22 mouse cellular contexts compared by ENCODE assay signal in genomic region chr11:78841987-78842386, GRCm38 (mm10). TPM values are rescaled to one million over a fixed set of nuclear protein-coding genes. Genes with fewer than 3 reads are reported as not detected.
A peak's percentile ranks its signal among the peaks of the same experiment; 100 is the strongest.
DNase-seq lines count a peak whose midpoint lies in the region; ATAC-seq and TF ChIP-seq lines count a peak whose summit lies in the region.
"Had no signal": no experiment of that assay in that cellular context is flagged by ENCODE, and none has a peak within 500 bp of the region (broad histone marks: within the 10 kb centered on the region; RNA-seq: fewer than 3 reads in every experiment).

No protein-coding gene starts in this region.

- H3K9ac ChIP-seq in midbrain, embryonic 11.5 days (ENCODE audit: low read length) = no peak overlapping the region
- H3K9ac ChIP-seq in midbrain, embryonic 15.5 days = no peak overlapping the region
- H3K9ac ChIP-seq in MEL (ENCODE audit: control insufficient read depth, low read depth, low read length, poor library complexity, severe bottlenecking) = no peak overlapping the region

- H3K4me1 ChIP-seq in midbrain, embryonic 11.5 days (ENCODE audit: control insufficient read depth, insufficient read depth, low read length) = no peaks in the 10 kb centered on the region
- H3K4me1 ChIP-seq in midbrain, embryonic 15.5 days = no peaks in the 10 kb centered on the region
- peaks cover 0 to 15% of the 10 kb centered on the region in 2 experiments for H3K4me1 ChIP-seq in MEL (ENCODE audit: control insufficient read depth in 1 of 2, insufficient read depth in 2 of 2, low read length in 2 of 2)

- no peak for TF ChIP-seq EP300 in MEL (IDR thresholded peaks at IDR 0.05; ENCODE audit: low read depth in 1 of 2, low read length in 2 of 2)

- H3K27me3 ChIP-seq in midbrain, embryonic 11.5 days (ENCODE audit: control insufficient read depth, insufficient read depth, low read length) = no peaks in the 10 kb centered on the region
- no peaks in the 10 kb centered on the region for H3K27me3 ChIP-seq in midbrain, embryonic 15.5 days (replicated peaks)
- H3K27me3 ChIP-seq in MEL (ENCODE audit: control insufficient read depth in 1 of 2, insufficient read depth in 2 of 2, low read length in 2 of 2) = no peaks in the 10 kb centered on the region
- H3K27me3 ChIP-seq: CH12.LX, Patski had no signal

- WGBS in midbrain, embryonic 11.5 days = 92% methylated on average over 8 of the region's 8 CpGs
- 94% methylated on average over 8 of the region's 8 CpGs for WGBS in midbrain, embryonic 15.5 days

- no peaks in the 10 kb centered on the region for H3K36me3 ChIP-seq in midbrain, embryonic 11.5 days (ENCODE audit: control insufficient read depth, insufficient read depth, low read length)
- no peaks in the 10 kb centered on the region; the same call in 1 of the 2 replicates for H3K36me3 ChIP-seq in midbrain, embryonic 15.5 days (replicated peaks)
- H3K36me3 ChIP-seq in MEL (ENCODE audit: control insufficient read depth in 1 of 2, insufficient read depth in 2 of 2, low read length in 2 of 2) = peaks cover 0 to 11% of the 10 kb centered on the region in 2 experiments; a peak in 2 of 4 replicates

- no peak overlapping the region for H3K4me3 ChIP-seq in midbrain, embryonic 11.5 days (ENCODE audit: low read depth, low read length)
- H3K4me3 ChIP-seq in midbrain, embryonic 15.5 days = no peak overlapping the region
- H3K4me3 ChIP-seq in MEL (ENCODE audit: control insufficient read depth in 1 of 2, insufficient read depth in 1 of 2, low read depth in 2 of 2, low read length in 2 of 2) = no peak overlapping the region

- no peak for TF ChIP-seq CTCF in MEL (IDR thresholded peaks at IDR 0.05 in 2 of 3, conservative IDR thresholded peaks at IDR 0.05 in 1 of 3; ENCODE audit: control insufficient read depth in 1 of 3, insufficient read depth in 1 of 3, low read depth in 2 of 3, low read length in 3 of 3, poor library complexity in 1 of 3, severe bottlenecking in 1 of 3)

- no peak overlapping the region for H3K27ac ChIP-seq in midbrain, embryonic 11.5 days (ENCODE audit: low read depth, low read length)
- no peak overlapping the region for H3K27ac ChIP-seq in midbrain, embryonic 15.5 days
- no peak overlapping the region for H3K27ac ChIP-seq in MEL (ENCODE audit: control insufficient read depth, low read depth, low read length)

- H3K4me2 ChIP-seq in midbrain, embryonic 11.5 days = no peak overlapping the region
- H3K4me2 ChIP-seq in midbrain, embryonic 15.5 days = no peak overlapping the region

- no peak for ATAC-seq in cerebellum, adult (ENCODE audit: insufficient number of reproducible peaks, low FRiP score, low TSS enrichment)
- ATAC-seq in midbrain, embryonic 11.5 days (ENCODE audit: low FRiP score) = no peak
- ATAC-seq in midbrain, embryonic 15.5 days (replicated peaks) = no peak
- ATAC-seq: activated CD4-positive, CD25-positive, alpha-beta regulatory T cell, adult 4 months; CD4-positive, CD25-positive, alpha-beta regulatory T cell, adult 4 months; Patski had no signal

- TF ChIP-seq RAD21 in MEL (IDR thresholded peaks at IDR 0.05; ENCODE audit: low read depth, low read length) = no peak

- DNase-seq in cerebellum, postnatal 10 days = peak; percentile 55 to 61
- peak; percentile 59 for DNase-seq in midbrain, embryonic 11.5 days (ENCODE audit: low spot score, missing footprints)
- DNase-seq in MEL (ENCODE audit: low read depth, low spot score) = no peak
- no peak for DNase-seq in heart, postnatal 14 days
- DNase-seq: adrenal gland, adult 2 months; adrenal gland, adult 8-10 months; adrenal gland, postnatal 10 days; adrenal gland, postnatal 14 days; adrenal gland, postnatal 25 days; adrenal gland, postnatal 36 days; B cell, adult 2 months; cerebellum, adult 11 months; cerebellum, adult 11-12 months; cerebellum, adult 18-20 months; cerebellum, adult 2 months; cerebellum, adult 8-10 months had no signal

- TF ChIP-seq POLR2A in MEL (IDR thresholded peaks at IDR 0.05; ENCODE audit: control insufficient read depth in 1 of 2, insufficient read depth in 1 of 2, low read depth in 1 of 2, low read length in 2 of 2, poor library complexity in 1 of 2) = no peak

- no peaks in the 10 kb centered on the region for H3K9me3 ChIP-seq in midbrain, embryonic 11.5 days (ENCODE audit: control insufficient read depth, low read length)
- H3K9me3 ChIP-seq in midbrain, embryonic 15.5 days = no peaks in the 10 kb centered on the region
- H3K9me3 ChIP-seq in MEL (replicated peaks; ENCODE audit: insufficient read depth, low read length) = no peaks in the 10 kb centered on the region

- intact Hi-C loops in heart, postnatal 14 days (cut with DNase I) = loop anchor here (10.0 kb wide), 1 partner anchor 313 kb away; no protein-coding TSS in a partner anchor

- H3K79me2 ChIP-seq in MEL (ENCODE audit: control insufficient read depth, insufficient read depth, low read length, poor library complexity) = no peaks in the 10 kb centered on the region

TF ChIP-seq in MEL, 35 proteins besides CTCF, POLR2A, EP300 and RAD21:
- TF ChIP-seq POLR2AphosphoS2 (IDR thresholded peaks at IDR 0.05; ENCODE audit: low read length) (0 out of 2 replicates have a peak, but pooled peaks have one; percentile 5), TAL1 (IDR thresholded peaks at IDR 0.05; ENCODE audit: low read length) (no peak)

RNA-seq across cellular contexts. Expression of gene Lyrm9, which starts 15.6 kb away (rescaled TPM):
- polyA plus RNA-seq in midbrain, embryonic 11.5 days (2014; fragmentation: Nextera tagmentation; extraction: Ambion mirVana) = 15.4 and 15.9 TPM in 2 replicates
- 31.9 and 35.8 TPM in 2 replicates for polyA plus RNA-seq in midbrain, embryonic 15.5 days (2015; fragmentation: Nextera tagmentation; extraction: Ambion mirVana)
- total RNA-seq in MEL (2012; rRNA removed) = 31.6 and 37.5 TPM in 2 replicates
- polyA plus RNA-seq in MEL (2012; ENCODE audit: insufficient read depth in 1 of 2, insufficient read length in 2 of 2, low read depth in 1 of 2, low replicate concordance in 2 of 2, missing spikeins in 1 of 2) = 10 to 100 TPM in 1 of 2 experiments, not detected in 1; 48.6 TPM
- 10 to 100 TPM; 31.1 to 36.3 TPM for total RNA-seq in heart, postnatal 14 days (2021)

Comparison
In these comparisons a context has a peak if more than half of its experiments do, and no peak if none do; other contexts are left out.
1. DNase-seq: peak in cerebellum, postnatal 10 days (2 of 2) and midbrain, embryonic 11.5 days (single experiment); none in MEL (single experiment) and heart, postnatal 14 days (0 of 2).